Mouse (Mus musculus) embryonic facial prominence, embryonic 10.5 days (tissue): ENCODE data around the gene Ccdc194. TPM values are rescaled to one million over a fixed set of nuclear protein-coding genes. Genes with fewer than 3 reads are reported as not detected.

ENCODE experiments used
- polyA plus RNA-seq: library from polyadenylated mRNA; unstranded; fragments of >200 nt; fragmentation: Nextera tagmentation; extraction: Ambion mirVana; gene quantifications from 2 replicates; pipeline ENCODE4 v1.2.1, GENCODE M21; 2016

Ccdc194 gene
- polyA plus RNA-seq, 1 experiment from 2014 or later = 0.12 TPM

Other genes starting within 250 kb of the Ccdc194 start
- 83.1 and 84.3 TPM in 2 replicates for gene Use1, start 158.9 kb downstream of the Ccdc194 start, polyA plus RNA-seq
- 4.0 and 5.0 TPM in 2 replicates for gene Ocel1, start 154.4 kb downstream of the Ccdc194 start, polyA plus RNA-seq
- 63.6 and 78.0 TPM in 2 replicates for gene Nr2f6, start 143.8 kb downstream of the Ccdc194 start, polyA plus RNA-seq
- gene Ushbp1, start 129.9 kb downstream of the Ccdc194 start, polyA plus RNA-seq = 5.4 and 5.5 TPM in 2 replicates
- 109 and 110 TPM in 2 replicates for gene Babam1, start 128.8 kb downstream of the Ccdc194 start, polyA plus RNA-seq
- 35.6 and 38.8 TPM in 2 replicates for gene Ankle1, start 119.7 kb downstream of the Ccdc194 start, polyA plus RNA-seq
- gene Abhd8, start 62.1 kb downstream of the Ccdc194 start, polyA plus RNA-seq = 66.4 and 69.4 TPM in 2 replicates
- gene Mrpl34, start 60.8 kb downstream of the Ccdc194 start, polyA plus RNA-seq = 223 and 236 TPM in 2 replicates
- gene Dda1, start 56.5 kb downstream of the Ccdc194 start, polyA plus RNA-seq = 131 and 134 TPM in 2 replicates
- 2.4 and 3.2 TPM in 2 replicates for gene Ano8, start 39.7 kb downstream of the Ccdc194 start, polyA plus RNA-seq
- 24.5 and 25.3 TPM in 2 replicates for gene Gtpbp3, start 37.6 kb downstream of the Ccdc194 start, polyA plus RNA-seq
- 58.0 and 59.2 TPM in 2 replicates for gene Plvap, start 14.0 kb downstream of the Ccdc194 start, polyA plus RNA-seq
- 5.8 and 7.2 TPM in 2 replicates for gene Bst2, start 11.7 kb upstream of the Ccdc194 start, polyA plus RNA-seq
- gene Mvb12a, start 17.2 kb upstream of the Ccdc194 start, polyA plus RNA-seq = 76.9 and 80.7 TPM in 2 replicates
- gene Tmem221, start 33.2 kb upstream of the Ccdc194 start, polyA plus RNA-seq = 0.52 and 0.54 TPM in 2 replicates
- gene Nxnl1, start 40.9 kb upstream of the Ccdc194 start, polyA plus RNA-seq = 0.15 TPM in 1 of 2 replicates, not detected in the other
- gene Slc27a1, start 43.2 kb upstream of the Ccdc194 start, polyA plus RNA-seq = 21.8 and 30.7 TPM in 2 replicates
- gene Pgls, start 66.5 kb upstream of the Ccdc194 start, polyA plus RNA-seq = 249 and 260 TPM in 2 replicates
- 4.8 and 5.0 TPM in 2 replicates for gene Fam129c, start 71.9 kb upstream of the Ccdc194 start, polyA plus RNA-seq
- 52.1 and 53.7 TPM in 2 replicates for gene Colgalt1, start 85.3 kb upstream of the Ccdc194 start, polyA plus RNA-seq
- gene Unc13a, start 146.0 kb upstream of the Ccdc194 start, polyA plus RNA-seq = 2.2 TPM in 2 replicates
- 3.6 and 4.0 TPM in 2 replicates for gene Jak3, start 150.6 kb upstream of the Ccdc194 start, polyA plus RNA-seq
- gene Insl3, start 163.5 kb upstream of the Ccdc194 start, polyA plus RNA-seq = 0.55 TPM in 1 of 2 replicates, not detected in the other
- 0.54 and 0.72 TPM in 2 replicates for gene B3gnt3, start 176.1 kb upstream of the Ccdc194 start, polyA plus RNA-seq
- gene Fcho1, start 200.0 kb upstream of the Ccdc194 start, polyA plus RNA-seq = 6.0 and 7.9 TPM in 2 replicates